Mouse (Mus musculus): ENCODE data around the gene Safb. TPM values are rescaled to one million over a fixed set of nuclear protein-coding genes. Genes with fewer than 3 reads are reported as not detected.
"Not testable (repeated sequence)": the region's sequence is repeated elsewhere in the genome, so short reads cannot be mapped to it uniquely, and the experiment has no call there.

The Safb gene
- total RNA-seq, 2 experiments from 2014 or later: 148 to 163 TPM

DNA sequence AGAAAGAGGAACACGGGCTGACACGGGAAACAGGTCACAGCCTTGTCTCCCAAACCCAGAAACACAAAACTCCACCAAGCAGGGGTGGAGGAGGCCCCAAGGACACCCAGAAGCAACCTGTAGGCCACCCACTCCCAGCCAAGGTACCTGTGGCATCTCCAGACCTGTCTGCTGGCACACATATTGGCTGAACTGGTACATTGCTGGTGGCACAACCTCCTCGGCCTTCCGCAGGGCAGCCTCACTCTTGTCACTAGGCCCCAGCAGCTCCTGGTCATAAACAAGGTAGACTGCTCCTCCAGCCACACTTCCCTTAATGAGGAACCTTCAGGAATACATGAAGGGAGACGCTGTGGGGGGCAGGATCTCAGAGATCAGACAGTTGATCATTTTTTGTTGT is 24.1 kb downstream of the Safb start:
- no peak for DNase-seq (ENCODE audit: extremely low spot score in 1 of 2, low spot score in 1 of 2)

DNA sequence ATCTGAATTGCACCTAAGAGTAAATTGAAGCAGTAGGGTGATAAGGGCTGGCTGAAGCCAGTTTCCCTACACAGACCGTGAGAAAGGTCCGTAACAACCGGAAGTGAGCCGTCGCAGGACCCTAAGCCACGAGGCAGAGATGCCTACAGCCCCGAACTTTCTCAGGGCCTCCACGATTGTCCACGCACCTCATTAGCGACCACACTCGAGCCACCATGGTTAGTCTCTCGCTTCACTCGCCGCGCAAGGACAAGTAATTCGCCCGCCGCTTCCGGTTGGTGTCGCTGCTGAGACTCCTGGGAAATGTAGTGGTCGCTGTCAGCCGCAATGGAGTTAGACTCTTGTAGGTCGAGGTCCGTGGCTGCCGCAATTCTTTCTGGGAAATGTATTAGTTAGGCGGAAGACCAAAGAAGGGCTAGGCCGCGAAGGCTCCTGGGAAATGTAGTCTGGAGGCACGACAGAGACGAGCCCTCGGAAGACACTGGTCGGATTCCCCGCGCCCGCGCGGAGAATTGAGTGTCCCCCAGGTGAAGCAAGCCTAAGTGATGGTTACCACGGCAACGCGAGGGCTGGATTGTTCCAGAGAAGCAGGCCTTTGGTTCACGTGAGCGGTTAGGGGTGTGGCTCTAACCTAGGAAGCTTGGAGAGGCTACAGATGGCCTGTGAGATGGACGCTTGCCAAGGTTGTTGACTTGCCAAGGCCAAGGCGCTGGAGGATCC is 25.0 kb downstream of the Safb start, which contains the start of gene 2410015M20Rik:
2410015M20Rik (minus strand) TSS at position 320 of the 720 bp plus-strand sequence.
- DNase-seq (ENCODE audit: extremely low spot score in 1 of 2, low spot score in 1 of 2): peak; percentile 87 to 89

DNA sequence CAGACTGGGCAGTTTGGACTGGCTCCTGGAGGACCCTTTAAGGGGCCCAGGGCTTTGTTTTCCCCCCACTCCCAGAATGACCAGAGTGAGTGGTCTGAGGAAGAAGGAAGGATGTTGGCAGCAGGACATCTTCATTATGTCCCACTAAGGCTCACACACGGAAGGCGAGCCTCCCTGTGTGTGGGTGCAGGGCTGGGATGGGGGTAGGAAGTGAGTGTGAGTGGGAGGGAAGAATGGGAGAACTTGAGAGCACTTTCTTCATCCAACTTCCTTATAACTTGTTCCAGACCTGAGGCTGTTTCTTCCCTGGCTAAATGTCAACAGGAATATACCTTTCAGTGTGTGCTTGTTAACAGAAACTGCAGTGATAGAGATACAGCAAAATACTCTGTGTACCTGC is 26.7 kb downstream of the Safb start:
- no peak for DNase-seq (ENCODE audit: extremely low spot score in 1 of 2, low spot score in 1 of 2)

DNA sequence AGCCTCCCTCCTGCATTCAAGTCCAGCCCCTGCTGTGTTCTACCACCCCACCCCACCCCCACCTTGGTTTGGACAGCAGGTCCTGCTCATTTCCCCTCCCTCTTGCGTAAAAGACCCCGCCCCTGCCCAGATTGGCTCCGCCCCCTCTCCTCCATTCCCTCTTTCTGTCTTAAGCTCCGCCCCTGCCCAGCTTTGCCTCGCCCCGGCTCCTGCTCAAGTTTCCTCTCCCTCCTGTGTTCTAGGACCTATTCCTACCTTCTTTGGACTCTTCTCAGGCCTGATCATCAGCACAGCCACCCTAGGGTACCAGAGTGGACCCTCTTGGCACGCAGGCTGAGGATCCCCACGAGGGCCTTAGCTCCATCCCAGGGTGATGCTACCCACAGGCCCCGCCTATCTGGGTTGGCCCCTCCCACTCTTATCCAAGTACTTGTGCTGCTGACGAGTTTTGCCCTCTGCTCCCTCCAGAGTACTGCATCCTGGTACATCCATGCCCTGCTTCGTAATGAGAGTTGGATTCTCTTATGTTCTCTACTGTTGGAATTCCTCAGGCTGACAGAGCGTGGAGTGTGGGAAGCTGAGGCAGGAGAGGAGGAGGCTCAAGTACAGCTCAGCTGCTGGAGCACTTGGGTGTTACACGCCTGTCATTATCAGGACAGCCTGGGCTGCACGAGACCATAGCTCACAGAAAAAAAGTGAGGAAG is 27.4 kb downstream of the Safb start:
- DNase-seq (ENCODE audit: extremely low spot score in 1 of 2, low spot score in 1 of 2): no peak

DNA sequence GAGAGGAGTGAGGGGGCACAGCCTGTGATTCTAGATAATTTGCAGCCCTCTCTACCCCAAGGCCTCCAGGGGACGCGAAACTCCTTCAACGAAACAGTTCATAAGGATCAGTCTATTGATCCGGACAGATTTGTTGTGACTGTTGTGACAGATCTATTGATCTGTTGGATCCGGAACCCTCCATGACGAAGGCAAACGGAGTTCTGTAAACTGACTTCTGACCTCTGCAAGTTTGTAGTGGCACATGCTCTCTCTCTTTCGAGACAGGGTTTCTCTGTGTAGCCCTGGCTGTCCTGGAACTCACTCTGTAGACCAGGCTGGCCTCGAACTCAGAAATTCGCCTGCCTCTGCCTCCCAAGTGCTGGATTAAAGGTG is 27.9 kb downstream of the Safb start:
- not testable (repeated sequence) for DNase-seq (ENCODE audit: extremely low spot score in 1 of 2, low spot score in 1 of 2)

DNA sequence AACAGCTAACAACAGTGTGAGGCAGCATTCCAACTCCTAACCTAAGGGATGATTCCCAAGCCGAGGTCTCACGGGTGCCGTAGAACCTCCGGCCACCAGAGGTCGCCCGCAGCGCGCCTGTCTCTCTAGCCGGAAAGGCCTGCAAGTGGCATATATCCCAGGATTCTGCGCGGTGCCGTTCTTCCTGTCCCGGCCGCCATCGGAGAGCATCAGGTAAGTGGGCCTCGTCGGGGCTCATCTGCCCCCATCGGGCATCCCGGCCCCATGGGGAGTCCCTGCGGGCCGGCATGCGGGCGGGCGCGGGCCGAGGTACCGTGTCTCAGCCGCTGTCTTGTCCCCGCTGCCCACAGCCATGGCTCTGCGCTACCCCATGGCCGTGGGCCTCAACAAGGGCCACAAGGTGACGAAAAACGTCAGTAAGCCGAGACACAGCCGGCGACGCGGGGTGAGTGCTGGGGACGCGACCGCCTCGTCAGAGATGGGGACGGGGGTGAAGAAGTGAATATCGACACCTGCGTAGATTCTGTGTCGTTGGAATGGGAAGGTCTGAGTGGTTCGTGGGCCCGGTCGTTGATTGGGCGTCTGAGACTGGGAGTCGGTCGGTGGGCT is 28.7 kb downstream of the Safb start, which contains the start of gene Rpl36:
Rpl36 (plus strand) TSS at position 181 of the 609 bp plus-strand sequence.
- DNase-seq (ENCODE audit: extremely low spot score in 1 of 2, low spot score in 1 of 2): peak; percentile 97 to 99

DNA sequence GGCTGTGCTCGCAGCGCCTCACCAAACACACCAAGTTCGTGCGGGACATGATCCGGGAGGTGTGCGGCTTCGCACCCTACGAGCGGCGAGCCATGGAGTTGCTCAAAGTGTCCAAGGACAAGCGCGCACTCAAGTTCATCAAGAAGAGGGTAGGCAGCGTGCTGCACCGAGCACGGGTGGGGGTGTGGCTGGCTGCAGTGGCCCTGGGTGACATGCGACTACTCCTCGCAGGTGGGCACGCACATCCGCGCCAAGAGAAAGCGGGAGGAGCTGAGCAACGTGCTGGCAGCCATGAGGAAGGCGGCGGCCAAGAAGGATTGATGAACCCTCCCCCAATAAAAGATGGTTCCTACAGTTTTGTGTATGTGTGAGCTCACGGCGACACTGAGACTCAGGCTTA is 29.3 kb downstream of the Safb start:
- DNase-seq (ENCODE audit: extremely low spot score in 1 of 2, low spot score in 1 of 2): not testable (repeated sequence)

DNA sequence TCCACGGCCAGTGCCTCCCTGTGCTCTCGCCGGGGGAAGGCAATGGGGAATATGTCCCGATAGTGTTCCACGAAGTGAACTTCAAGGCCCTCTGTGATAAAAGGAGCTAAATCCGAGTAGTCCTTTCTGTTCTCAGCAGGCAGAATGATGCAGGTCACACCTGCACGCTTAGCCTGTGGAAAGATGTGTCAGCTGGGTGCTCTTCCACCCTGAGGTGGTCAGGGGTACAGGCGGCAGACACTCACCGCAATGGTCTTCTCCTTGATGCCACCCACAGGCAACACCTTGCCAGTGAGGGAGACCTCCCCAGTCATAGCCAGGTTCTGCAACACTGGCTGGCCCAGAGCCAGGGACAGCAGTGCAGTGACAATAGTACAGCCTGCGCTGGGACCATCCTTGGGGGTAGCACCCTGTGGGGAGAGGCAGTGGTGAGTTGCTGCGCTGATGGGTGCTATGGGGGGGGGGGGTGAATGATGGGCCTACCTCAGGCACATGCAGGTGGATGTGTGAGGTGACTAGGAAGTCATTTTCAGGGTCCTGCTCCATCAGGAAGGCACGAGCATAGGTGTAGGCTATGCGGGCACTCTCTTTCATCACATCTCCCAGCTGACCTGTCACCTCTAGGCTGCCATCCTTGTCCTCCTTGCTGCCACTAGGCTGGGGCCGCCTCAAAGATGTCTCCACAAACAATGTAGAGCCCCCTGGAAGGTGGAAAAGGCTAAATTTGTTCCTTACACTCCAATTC is 29.9 kb downstream of the Safb start:
- no peak for DNase-seq (ENCODE audit: extremely low spot score in 1 of 2, low spot score in 1 of 2)

DNA sequence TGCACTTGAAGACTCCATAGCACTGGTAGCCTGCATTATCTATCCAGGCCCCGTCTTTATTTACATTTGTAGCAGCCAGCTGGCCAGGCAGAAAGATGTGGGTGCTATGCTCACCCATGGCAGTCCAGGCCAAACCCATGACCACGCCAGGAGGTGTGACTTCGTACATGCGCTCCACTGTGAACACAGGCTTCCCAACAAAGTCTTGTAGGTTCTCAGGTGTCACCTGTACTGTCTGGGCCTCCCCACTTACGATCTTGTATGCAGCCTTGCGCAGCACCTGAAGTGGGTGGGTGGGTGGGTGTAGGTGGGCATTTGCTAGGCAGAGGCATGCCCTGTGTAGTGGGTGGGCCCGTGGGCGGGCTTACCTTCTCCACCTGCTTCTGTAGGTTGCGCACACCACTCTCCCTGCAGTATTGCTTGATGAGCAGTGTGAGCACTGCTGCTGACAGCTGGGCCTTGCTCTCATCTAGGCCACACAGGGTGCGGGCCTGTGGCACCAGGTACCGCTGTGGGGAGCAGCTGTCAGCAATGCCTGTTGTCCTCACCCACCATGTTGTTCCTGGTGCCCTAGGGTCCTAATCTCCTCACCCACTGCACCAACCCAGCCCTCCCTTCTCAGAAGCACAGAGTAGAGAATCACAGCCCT is 30.6 kb downstream of the Safb start:
- no peak for DNase-seq (ENCODE audit: extremely low spot score in 1 of 2, low spot score in 1 of 2)

DNA sequence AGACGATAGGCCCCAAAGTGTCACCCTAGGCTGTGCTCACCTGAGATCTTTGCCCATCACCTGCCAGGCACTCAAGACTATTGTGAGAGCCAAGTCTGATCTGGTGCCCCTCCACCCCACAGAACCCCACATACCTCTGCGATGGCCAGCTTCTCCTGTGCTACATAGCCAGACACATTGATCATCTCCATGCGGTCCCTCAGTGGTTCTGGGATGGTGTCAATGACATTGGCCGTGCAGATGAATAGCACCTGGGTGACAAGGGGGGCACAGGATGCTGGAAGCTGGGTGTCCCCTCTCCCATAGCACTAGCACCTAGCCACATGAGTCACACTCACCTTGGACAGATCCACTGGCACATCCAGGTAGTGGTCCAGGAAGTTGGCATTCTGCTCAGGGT is 31.2 kb downstream of the Safb start:
- DNase-seq (ENCODE audit: extremely low spot score in 1 of 2, low spot score in 1 of 2): no peak

DNA sequence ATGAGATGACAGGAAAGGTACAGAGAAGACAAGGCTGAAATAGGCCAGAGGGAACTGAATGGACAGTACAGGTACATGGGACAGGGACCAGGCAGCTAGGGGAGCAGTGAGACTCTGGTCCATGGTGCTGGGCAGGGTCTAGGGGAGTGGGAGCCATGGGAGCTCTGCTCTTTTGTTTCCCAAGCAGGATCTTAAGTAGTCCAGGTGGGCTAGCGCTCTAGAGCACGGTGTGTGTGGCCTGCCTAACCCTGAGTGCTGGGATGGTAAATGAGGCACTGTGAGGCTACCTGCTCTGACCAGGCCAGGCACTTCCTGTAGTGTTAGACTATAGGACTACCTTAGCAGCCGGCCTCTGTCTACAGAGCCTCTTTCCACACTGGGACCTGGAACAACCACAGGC is 32.1 kb downstream of the Safb start:
- DNase-seq (ENCODE audit: extremely low spot score in 1 of 2, low spot score in 1 of 2): no peak

DNA sequence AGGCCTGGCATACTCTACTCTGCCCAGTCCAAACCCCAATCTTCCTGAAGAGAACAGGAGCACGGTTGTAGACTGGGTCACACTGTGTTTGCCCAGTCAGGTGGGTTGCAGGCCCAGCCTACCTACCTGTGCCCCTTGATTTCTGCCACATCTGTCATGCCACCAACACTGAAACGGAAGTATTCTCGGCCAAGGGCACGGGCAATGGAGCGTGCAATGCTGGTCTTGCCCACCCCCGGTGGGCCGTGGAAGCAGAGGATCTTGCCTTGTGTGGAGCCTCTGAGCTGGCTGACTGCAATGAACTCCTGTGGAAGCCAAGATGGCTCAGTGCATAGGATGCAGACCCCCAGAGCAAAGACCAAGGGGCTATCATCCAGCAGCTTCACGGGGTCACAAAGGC is 33.0 kb downstream of the Safb start:
- no peak for DNase-seq (ENCODE audit: extremely low spot score in 1 of 2, low spot score in 1 of 2)

DNA sequence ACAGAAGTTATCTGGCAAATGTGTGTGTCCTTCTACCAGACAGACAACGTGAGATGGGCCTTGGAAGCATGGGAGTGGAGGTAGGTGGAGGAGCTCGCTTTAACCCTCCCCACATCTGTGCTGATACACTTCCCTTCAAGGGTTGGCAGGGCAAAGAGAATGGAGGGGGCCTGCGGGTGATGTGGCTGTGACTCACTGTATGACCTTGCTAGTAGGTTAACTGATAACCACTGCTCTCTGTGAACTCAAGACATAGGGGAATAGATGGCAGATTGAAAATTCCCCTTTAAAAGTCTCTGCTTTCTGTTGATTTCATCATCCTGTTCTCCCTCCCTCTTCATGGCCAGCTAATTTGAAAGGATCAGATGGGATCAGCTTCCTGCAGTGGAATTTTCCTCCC is 40.9 kb downstream of the Safb start:
- no peak for DNase-seq (ENCODE audit: extremely low spot score in 1 of 2, low spot score in 1 of 2)

DNA sequence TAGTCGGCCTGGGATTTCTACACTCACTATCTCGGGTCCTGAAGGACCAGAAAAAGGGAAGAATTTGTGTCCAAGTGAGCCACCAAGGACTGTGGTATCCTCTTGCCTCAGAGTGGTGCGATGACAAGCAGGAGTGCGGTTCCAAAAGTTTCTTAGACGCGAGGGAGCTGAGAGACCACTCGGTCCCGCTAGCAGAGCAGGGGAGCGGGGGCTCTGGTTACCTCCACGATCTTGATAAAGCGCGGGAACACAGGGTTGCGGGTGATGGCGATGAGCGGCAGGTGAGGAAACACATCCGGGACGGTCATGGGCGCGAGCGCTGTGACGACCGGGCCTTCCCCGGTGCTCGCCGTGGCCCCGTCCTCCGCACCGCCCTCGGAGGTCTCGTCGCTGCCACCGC is 41.6 kb downstream of the Safb start:
- no peak for DNase-seq (ENCODE audit: extremely low spot score in 1 of 2, low spot score in 1 of 2)

DNA sequence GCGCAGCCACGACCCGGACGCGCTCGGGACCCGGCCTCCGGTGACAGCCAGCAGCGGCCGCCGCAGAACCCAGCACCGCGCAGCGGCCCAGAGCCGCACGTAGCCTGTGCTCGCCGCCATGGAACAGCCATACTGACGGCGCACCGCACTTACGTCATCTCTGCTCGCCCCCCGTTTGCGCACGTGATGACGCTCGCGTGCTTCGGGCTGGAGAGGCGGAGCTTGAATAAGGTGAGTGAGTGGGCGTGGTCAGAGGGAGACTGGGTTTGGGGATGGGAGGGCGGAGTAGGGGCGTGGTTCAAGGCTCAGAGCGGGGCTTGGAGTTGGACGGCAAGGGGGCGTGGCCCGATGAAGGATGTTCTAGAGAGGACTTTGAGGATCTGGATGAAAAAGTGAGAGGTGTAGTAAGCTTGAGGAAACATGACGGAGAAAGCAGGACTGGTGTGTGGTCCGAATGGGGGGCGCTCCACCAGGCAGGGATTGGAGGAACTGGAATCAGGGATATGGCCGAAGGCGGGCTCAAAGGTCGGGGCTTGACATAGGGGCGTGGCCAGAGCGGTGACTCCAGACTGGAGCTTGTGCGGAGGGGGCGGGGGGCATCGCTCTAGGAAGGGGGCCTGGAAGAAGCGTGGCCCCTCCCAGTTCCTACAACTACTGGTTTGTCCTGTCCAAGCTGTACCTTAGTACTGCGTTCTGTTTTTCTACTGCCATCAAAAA is 42.3 kb downstream of the Safb start, which contains the start of gene Lonp1:
Lonp1 (minus strand) TSS at position 134 of the 717 bp plus-strand sequence.
- DNase-seq (ENCODE audit: extremely low spot score in 1 of 2, low spot score in 1 of 2): peak; percentile 92 to 93

DNA sequence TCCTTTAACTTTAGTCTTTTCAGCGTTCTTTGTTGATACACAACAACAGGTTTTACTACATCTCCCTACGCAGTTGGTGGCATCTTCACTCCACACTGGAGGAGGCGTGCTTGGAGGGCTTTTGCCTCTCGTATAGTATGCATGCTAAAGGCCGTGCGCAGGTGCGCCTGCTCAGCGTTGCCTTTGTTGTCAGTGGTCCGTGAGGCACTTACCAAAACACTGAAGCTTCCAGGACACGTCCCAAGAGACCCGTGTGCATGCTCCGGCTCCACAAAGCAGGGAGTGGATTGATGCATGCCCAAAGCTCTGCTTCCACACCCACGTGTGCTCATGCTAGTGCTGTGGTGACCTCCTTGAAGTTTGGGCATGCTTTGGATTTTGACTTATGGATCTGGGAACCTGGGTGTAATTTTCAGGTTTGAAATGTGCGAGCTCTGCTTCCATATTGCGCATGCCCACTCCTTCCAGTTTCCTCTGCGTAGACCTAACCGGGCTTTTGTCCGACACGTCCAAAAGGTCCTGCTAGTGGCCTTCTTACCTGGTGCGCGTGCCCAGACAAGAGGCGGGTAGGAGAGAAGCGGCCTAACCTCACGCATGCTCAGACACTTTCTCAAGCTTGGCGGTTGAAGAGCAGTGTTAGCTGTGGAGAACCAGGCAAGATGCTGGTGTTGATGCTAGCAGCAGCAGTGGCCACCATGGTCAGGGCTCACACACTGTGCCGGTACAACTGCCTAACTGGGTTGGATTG is 43.1 kb downstream of the Safb start, which contains the start of gene Catsperd:
Catsperd (plus strand) TSS at position 614 of the 748 bp plus-strand sequence.
- no peak for DNase-seq (ENCODE audit: extremely low spot score in 1 of 2, low spot score in 1 of 2)

DNA sequence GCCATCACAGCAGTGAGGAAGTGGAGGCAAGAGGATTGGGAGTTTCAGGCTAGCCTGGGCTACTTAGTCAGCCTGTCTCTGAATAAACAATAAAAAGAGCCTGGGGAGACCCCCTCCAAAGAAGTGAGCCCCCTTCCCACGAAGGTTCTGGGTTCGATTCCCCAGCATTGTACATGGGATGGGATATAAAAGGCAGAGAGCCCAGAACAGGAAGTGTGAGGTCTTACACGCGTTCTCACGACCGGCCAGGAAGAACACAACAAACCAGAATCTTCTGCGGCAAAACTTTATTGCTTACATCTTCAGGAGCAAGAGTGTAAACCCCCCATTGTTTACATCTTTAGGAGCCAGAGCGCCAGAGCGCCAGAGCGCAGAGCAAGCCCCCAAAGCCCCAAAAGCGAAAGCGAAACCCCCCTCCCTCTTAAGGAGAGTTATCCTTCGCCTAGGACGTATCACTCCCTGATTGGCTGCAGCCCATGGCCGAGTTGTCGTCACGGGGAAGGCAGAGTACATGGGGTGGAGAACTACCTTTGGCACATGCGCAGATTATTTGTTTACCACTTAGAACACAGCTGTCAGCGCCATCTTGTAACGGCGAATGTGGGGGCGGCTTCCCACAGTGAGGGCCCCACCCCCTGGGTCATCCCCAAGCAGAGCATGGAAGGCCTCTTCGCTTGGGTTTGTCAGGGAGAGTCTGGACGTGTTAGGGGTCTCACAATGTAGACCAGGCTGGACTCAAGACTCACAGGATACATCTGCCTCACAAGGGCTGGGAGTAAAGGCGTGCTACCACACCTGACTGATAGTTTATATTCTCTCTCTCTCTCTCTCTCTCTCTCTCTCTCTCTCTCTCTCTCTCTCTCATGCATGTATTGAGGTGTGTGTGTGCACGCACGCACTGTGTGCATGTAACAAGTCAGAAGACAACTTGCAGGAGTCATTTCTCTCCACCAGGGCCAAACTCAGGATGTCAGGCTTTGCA is 45.5 kb downstream of the Safb start:
- not testable (repeated sequence) for DNase-seq (ENCODE audit: extremely low spot score in 1 of 2, low spot score in 1 of 2)

DNA sequence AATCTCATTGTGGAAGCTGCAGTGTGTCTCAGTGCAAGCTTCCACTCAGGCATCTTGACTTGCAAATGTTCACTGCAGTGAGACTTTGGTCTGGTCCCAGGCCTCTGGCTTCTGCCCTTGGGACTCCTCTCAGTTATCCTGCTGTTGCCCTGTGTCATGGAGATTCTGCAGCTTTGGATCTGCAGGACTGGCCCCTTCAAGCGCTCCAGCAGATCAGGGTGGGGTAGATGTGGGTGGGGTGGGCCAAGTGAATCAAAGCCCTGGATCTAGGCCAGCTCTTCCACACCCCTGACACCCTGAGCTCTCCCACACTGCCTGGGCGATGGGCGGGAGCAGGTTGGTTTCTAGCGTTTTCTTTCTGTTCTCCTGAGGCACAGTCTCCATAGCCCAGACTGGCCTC is 47.2 kb downstream of the Safb start:
- no peak for DNase-seq (ENCODE audit: extremely low spot score in 1 of 2, low spot score in 1 of 2)
